Mouse (Mus musculus): Measurements from ENCODE around the gene Adrm1. TPM values are rescaled to one million over a fixed set of nuclear protein-coding genes. Genes with fewer than 3 reads are reported as not detected.
"Not testable (repeated sequence)": the region's sequence is repeated elsewhere in the genome, so short reads cannot be mapped to it uniquely, and the experiment has no call there.

The Adrm1 gene
- polyA plus RNA-seq, 1 experiment from 2014 or later, result 204 TPM

GRCm38 (mm10) chr2:180165855-180166254, 5.4 kb upstream of the Adrm1 start:
- no peak overlapping the region for H3K4me3 ChIP-seq
- no peak overlapping the region for H3K4me2 ChIP-seq (replicated peaks)
- H3K36me3 ChIP-seq, result peaks cover 24% of the 10 kb centered on the region
- no peak overlapping the region for H3K9ac ChIP-seq
- ATAC-seq (ENCODE audit: insufficient number of reproducible peaks, insufficient read depth, low FRiP score, low TSS enrichment), result no peak
- H3K27me3 ChIP-seq, result no peaks in the 10 kb centered on the region
- H3K27ac ChIP-seq, result no peak overlapping the region
- no peaks in the 10 kb centered on the region for H3K9me3 ChIP-seq
- 91% methylated on average over 2 of the region's 2 CpGs for WGBS
- no peaks in the 10 kb centered on the region for H3K4me1 ChIP-seq

- no peak overlapping the region for H3K27ac ChIP-seq
- H3K4me2 ChIP-seq (replicated peaks), result no peak overlapping the region
- H3K27me3 ChIP-seq, result no peaks in the 10 kb centered on the region
- ATAC-seq (ENCODE audit: insufficient number of reproducible peaks, insufficient read depth, low FRiP score, low TSS enrichment), result no peak
- H3K9ac ChIP-seq, result no peak overlapping the region
- no peak overlapping the region for H3K4me3 ChIP-seq
- H3K9me3 ChIP-seq, result no peaks in the 10 kb centered on the region
- H3K36me3 ChIP-seq, result peaks cover 19% of the 10 kb centered on the region
- 76% methylated on average over 2 of the region's 2 CpGs for WGBS
- H3K4me1 ChIP-seq, result no peaks in the 10 kb centered on the region
Measured at GRCm38 (mm10) chr2:180166869-180167268, 4.4 kb upstream of the Adrm1 start.

DNA sequence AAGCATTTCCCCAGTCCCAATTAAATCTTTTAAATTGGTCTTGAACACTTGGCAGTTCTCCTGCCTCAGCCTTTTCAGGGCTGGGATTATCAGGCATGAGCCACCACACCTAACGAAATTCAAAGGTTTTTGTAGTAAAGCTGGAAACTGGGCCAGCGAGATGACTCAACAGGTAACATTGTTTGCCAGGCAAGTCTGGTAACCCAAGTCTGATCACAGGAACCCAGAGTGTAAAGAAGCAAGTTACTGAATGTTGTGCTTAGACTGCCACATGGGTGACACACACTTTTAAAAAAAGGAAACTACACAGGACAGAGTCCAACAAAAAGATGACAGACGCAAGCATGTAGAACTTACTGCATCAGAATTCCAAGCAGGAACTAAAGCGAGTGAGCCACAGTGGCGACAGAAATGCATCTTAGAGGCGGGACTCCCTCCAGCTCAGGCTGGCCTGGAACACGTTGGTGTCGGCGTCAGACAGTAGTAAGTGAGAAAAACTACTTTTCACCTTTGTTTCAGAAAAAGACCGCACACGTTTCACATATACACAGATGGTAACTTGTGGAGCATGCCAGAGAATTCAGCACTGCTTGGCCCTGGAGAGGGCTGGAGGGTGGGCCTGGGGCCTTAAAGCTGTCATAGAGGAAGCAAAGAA, 1.0 kb upstream of the Adrm1 start:
- Histone ChIP-seq H3K9me3 (no peaks in the 10 kb centered on the region), H3K4me3 (0 out of 2 replicates have a peak overlapping the region, but pooled peaks have one; percentile 98), H3K9ac (0 out of 2 replicates have a peak overlapping the region, but pooled peaks have one; percentile 52), H3K27ac (no peak overlapping the region), H3K4me1 (peaks cover 14% of the 10 kb centered on the region), H3K27me3 (no peaks in the 10 kb centered on the region), H3K36me3 (peaks cover 25% of the 10 kb centered on the region), H3K4me2 (replicated peaks) (peak overlapping the region; percentile 62; the same call in 1 of the 2 replicates)
- ATAC-seq (ENCODE audit: insufficient number of reproducible peaks, insufficient read depth, low FRiP score, low TSS enrichment), result no peak
- WGBS, result 89% methylated on average over 11 of the region's 11 CpGs

GRCm38 (mm10) chr2:180171522-180172070, 311 bp downstream of the Adrm1 start:
- H3K4me1 ChIP-seq, result peaks cover 14% of the 10 kb centered on the region
- ATAC-seq (ENCODE audit: insufficient number of reproducible peaks, insufficient read depth, low FRiP score, low TSS enrichment), result peak; percentile 73
- peak overlapping the region; percentile 98 for H3K4me3 ChIP-seq
- H3K36me3 ChIP-seq, result peaks cover 37% of the 10 kb centered on the region
- peak overlapping the region; percentile 85 for H3K27ac ChIP-seq
- H3K9me3 ChIP-seq, result no peaks in the 10 kb centered on the region
- peak overlapping the region; percentile 90 for H3K4me2 ChIP-seq (replicated peaks)
- H3K9ac ChIP-seq, result peak overlapping the region; percentile 95
- WGBS, result under 1% methylated on average over 80 of the region's 80 CpGs
- no peaks in the 10 kb centered on the region for H3K27me3 ChIP-seq

DNA sequence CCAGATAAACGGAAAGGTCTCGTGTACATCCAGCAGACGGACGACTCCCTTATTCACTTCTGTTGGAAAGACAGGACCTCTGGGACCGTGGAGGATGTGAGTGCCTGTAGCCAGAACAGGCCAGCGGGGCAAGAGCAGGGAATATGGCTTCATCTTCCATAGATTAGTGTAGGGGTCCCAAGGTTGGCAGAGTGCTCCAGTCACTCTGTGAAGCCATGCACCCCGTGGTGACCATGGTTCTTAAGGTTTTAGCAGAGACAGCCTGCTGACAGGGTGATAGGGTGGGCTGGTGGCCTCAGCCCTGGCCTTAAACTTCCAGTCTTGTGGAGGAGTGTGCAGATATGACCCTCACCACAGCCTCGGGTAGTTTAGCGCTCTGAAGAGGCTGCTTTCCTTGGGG, 867 bp downstream of the Adrm1 start:
- 5% methylated on average over 9 of the region's 9 CpGs for WGBS

DNA sequence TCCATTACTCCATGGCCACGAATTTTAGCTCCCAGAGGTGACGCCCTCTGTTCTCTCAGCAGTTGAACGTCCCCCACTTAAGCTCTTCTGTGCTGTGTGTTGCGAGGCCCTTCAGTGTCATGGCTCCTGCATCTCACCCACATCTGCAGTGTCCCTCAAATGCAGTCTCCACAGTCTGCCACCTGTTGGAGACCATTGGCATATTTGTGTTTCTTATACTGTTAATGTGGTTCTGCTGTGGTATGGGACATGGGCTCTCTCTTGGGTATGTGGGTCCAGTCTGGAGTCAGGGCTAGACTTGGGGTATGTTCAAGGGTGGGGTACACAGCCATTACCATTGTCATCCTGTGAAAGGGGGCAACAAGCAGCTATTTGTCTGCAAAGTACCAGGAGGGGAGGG, 1.9 kb downstream of the Adrm1 start:
- H3K27ac ChIP-seq, result no peak overlapping the region
- H3K9ac ChIP-seq, result peak overlapping the region; percentile 95; the same call in 1 of the 2 replicates
- H3K36me3 ChIP-seq, result peaks cover 53% of the 10 kb centered on the region
- H3K27me3 ChIP-seq, result no peaks in the 10 kb centered on the region
- H3K9me3 ChIP-seq, result no peaks in the 10 kb centered on the region
- peaks cover 14% of the 10 kb centered on the region for H3K4me1 ChIP-seq
- peak overlapping the region; percentile 90 for H3K4me2 ChIP-seq (replicated peaks)
- no peak for ATAC-seq (ENCODE audit: insufficient number of reproducible peaks, insufficient read depth, low FRiP score, low TSS enrichment)
- WGBS, result 83% methylated on average over 4 of the region's 4 CpGs
- peak overlapping the region; percentile 98 for H3K4me3 ChIP-seq

More for the DNA sequence above, 867 bp downstream of the Adrm1 start:
- Histone ChIP-seq H3K27me3 (no peaks in the 10 kb centered on the region), H3K9me3 (no peaks in the 10 kb centered on the region), H3K27ac (no peak overlapping the region), H3K9ac (peak overlapping the region; percentile 95), H3K4me1 (peaks cover 14% of the 10 kb centered on the region), H3K4me2 (replicated peaks) (peak overlapping the region; percentile 90), H3K4me3 (peak overlapping the region; percentile 98), H3K36me3 (peaks cover 42% of the 10 kb centered on the region)
- no peak for ATAC-seq (ENCODE audit: insufficient number of reproducible peaks, insufficient read depth, low FRiP score, low TSS enrichment)

GRCm38 (mm10) chr2:180173711-180174110, 2.4 kb downstream of the Adrm1 start:
- Histone ChIP-seq H3K9ac (peak overlapping the region; percentile 2; the same call in 1 of the 2 replicates), H3K4me1 (peaks cover 14% of the 10 kb centered on the region), H3K36me3 (peaks cover 58% of the 10 kb centered on the region), H3K4me2 (replicated peaks) (peak overlapping the region; percentile 90; the same call in 1 of the 2 replicates)
- H3K4me3 ChIP-seq; H3K9me3 ChIP-seq; H3K27me3 ChIP-seq; H3K27ac ChIP-seq; ATAC-seq (ENCODE audit: insufficient number of reproducible peaks, insufficient read depth, low FRiP score, low TSS enrichment): not testable (repeated sequence)
- WGBS, result 89% methylated on average over 8 of the region's 8 CpGs

GRCm38 (mm10) chr2:180174121-180174520, 2.8 kb downstream of the Adrm1 start:
- Histone ChIP-seq H3K27ac (no peak overlapping the region), H3K27me3 (no peaks in the 10 kb centered on the region), H3K36me3 (peaks cover 62% of the 10 kb centered on the region), H3K4me1 (peaks cover 14% of the 10 kb centered on the region), H3K4me3 (no peak overlapping the region), H3K9ac (no peak overlapping the region), H3K4me2 (replicated peaks) (no peak overlapping the region), H3K9me3 (no peaks in the 10 kb centered on the region)
- WGBS, result 92% methylated on average over 5 of the region's 5 CpGs
- ATAC-seq (ENCODE audit: insufficient number of reproducible peaks, insufficient read depth, low FRiP score, low TSS enrichment), result no peak

DNA sequence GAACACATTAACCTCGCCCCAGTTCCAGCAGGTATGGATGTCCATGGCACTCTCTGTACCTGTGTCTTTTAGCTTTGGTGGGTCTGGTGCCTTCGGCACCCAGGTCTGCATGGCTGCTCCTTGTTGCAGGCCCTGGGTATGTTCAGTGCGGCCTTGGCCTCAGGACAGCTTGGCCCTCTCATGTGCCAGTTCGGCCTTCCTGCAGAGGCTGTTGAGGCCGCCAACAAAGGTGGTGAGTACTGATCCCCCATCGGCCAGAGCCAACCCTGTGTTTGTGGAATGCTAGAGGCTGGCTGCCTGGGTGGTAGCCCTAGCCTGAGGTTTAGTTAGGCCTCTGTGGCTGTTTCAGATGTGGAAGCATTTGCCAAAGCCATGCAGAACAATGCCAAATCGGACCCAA, 4.4 kb downstream of the Adrm1 start:
- 91% methylated on average over 7 of the region's 7 CpGs for WGBS

GRCm38 (mm10) chr2:180181542-180181941, 10.3 kb downstream of the Adrm1 start:
- Histone ChIP-seq H3K4me3 (no peak overlapping the region), H3K36me3 (peaks cover 31% of the 10 kb centered on the region), H3K4me1 (no peaks in the 10 kb centered on the region), H3K4me2 (replicated peaks) (no peak overlapping the region), H3K9ac (no peak overlapping the region), H3K9me3 (no peaks in the 10 kb centered on the region), H3K27ac (no peak overlapping the region), H3K27me3 (no peaks in the 10 kb centered on the region)
- 84% methylated on average over 9 of the region's 9 CpGs for WGBS
- no peak for ATAC-seq (ENCODE audit: insufficient number of reproducible peaks, insufficient read depth, low FRiP score, low TSS enrichment)

More for the DNA sequence above, 4.4 kb downstream of the Adrm1 start:
- Histone ChIP-seq H3K36me3 (peaks cover 67% of the 10 kb centered on the region), H3K9me3 (no peaks in the 10 kb centered on the region), H3K4me3 (no peak overlapping the region), H3K9ac (no peak overlapping the region), H3K4me2 (replicated peaks) (no peak overlapping the region), H3K4me1 (peaks cover 14% of the 10 kb centered on the region), H3K27ac (no peak overlapping the region), H3K27me3 (no peaks in the 10 kb centered on the region)
- no peak for ATAC-seq (ENCODE audit: insufficient number of reproducible peaks, insufficient read depth, low FRiP score, low TSS enrichment)

DNA sequence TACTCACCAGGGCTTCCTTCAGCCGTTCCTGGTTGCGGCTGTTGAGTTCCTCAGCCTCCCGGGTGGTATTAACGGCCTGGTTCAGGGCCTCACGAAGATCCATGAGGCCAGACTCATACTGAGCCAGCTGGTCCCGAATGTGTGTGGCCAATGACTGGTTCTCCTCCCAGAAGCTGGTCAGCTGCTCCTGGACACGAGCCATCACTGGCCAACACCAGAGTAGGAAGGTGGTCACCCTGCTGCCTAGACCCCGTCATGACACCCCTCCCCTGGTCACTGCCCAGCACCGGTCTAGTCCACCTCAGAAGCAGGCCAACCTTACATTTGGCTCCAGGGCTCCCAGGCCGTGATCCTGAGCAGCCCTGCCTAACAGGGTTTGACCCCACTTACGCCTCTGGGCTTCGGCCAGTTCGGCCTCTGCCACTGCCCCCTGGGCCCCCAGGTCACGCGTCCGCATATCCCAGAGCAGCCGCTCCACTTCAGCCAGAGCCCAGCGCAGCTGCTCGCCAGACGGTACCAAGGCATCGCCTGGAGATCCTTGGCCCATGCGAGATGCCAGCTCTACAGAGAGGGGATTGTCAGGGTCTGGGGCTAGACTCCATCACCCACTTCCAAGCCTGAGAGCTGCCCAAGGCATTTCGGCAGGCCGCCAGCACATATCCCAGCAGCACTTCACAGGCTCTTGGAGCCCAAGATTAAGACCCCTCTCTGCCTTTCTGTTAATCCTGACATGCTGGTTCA, 12.9 kb downstream of the Adrm1 start:
- H3K27me3 ChIP-seq, result no peaks in the 10 kb centered on the region
- H3K36me3 ChIP-seq, result peaks cover 6% of the 10 kb centered on the region
- no peak overlapping the region for H3K4me3 ChIP-seq
- H3K9ac ChIP-seq, result no peak overlapping the region
- H3K4me2 ChIP-seq (replicated peaks), result no peak overlapping the region
- H3K4me1 ChIP-seq, result no peaks in the 10 kb centered on the region
- no peak for ATAC-seq (ENCODE audit: insufficient number of reproducible peaks, insufficient read depth, low FRiP score, low TSS enrichment)
- H3K9me3 ChIP-seq, result no peaks in the 10 kb centered on the region
- H3K27ac ChIP-seq, result no peak overlapping the region
- WGBS, result 81% methylated on average over 24 of the region's 24 CpGs

DNA sequence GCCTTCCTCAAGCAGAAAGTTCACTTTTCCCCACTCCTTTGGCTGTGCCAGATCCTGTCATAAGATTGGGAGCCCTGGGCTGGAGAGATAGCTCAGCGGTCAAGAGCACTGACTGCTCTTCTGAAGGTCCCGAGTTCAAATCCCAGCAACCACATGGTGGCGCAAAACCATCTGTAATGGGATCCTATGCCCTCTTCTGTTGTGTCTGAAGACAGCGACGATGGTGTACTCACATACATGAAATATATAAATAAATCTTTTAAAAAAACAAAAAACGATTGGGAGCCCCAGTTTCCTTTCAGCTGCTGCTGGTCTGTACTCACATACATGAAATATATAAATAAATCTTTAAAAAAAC, 13.4 kb downstream of the Adrm1 start:
- Histone ChIP-seq H3K4me2 (replicated peaks) (no peak overlapping the region), H3K27me3 (no peaks in the 10 kb centered on the region), H3K36me3 (peaks cover under 1% of the 10 kb centered on the region), H3K4me1 (no peaks in the 10 kb centered on the region), H3K4me3 (no peak overlapping the region), H3K9ac (no peak overlapping the region), H3K27ac (no peak overlapping the region), H3K9me3 (no peaks in the 10 kb centered on the region)
- no peak for ATAC-seq (ENCODE audit: insufficient number of reproducible peaks, insufficient read depth, low FRiP score, low TSS enrichment)
- 85% methylated on average over 6 of the region's 6 CpGs for WGBS

Measured in embryonic facial prominence, embryonic 12.5 days (tissue).